Mouse (Mus musculus): ENCODE measurements around the gene Wnt5b. TPM values are rescaled to one million over a fixed set of nuclear protein-coding genes. Genes with fewer than 3 reads are reported as not detected.
A peak's percentile ranks its signal among the peaks of the same experiment; 100 is the strongest.

Gene Wnt5b
- 11.4 and 14.1 TPM in 2 replicates for polyA plus RNA-seq (2015; fragmentation: Nextera tagmentation; extraction: Ambion mirVana)

DNA sequence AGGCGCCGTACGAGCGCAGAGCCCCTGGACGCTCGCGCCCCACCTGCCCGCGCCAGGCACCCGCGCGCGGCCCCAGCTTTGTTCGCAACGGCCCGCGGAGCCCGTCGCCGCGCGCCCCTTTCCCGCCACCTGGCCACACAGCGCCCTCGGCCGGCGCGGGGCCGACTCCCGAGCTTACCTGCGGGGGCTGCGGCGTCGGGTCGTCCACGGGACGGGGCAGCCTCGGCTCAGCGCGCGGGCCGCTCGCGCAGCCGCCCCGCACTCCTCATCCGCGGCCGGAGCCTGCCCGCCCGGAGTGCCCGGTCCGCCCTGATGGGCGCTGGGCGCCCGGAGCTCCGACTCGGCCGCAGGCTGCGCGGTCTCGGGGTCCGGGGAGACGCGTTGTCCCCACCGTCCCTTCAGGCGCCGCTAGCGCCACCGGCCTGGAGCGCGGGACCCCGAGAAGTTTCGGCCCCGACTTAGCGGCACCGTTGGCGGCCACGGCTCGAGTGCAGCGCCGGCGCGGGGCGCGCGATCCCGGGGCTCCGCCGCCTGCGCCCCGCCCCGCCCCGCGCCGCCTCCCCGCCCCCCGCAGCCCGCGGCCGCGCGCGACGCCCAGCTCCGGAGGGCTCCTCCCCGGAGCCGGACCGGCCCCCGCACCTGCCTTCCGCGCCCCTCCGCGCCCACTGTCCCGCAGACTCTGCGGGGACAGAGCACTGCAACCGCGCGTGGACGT, at the start of gene Wnt5b:
Wnt5b (minus strand) TSS at position 545 of the 715 bp plus-strand sequence.
- H3K27ac ChIP-seq, result no peak within 1 kb of the TSS
- WGBS, result under 1% methylated on average over 107 of the region's 120 CpGs

DNA sequence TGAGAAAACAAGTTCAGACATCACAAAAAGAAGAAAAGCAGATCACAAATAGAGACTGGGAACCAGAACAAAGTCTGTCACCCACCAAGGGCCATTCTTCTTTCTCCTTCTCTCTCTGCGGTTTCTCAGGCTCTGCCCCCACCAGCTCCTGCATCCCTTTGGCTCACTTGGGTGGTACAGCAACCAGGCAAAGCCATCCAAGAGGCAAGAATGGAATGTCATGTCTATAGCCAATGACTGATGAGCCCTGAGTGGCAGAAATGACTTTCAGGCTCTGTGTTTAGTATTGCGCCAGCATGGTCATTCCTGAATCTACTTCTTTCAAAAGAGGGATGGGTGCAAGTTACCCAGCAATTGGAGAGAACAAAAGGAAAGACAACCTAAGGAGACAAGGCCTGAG, 46.7 kb upstream of the Wnt5b start:
- H3K36me3 ChIP-seq, result peaks cover 9% of the 10 kb centered on the region; the same call in 1 of the 2 replicates
- no peak overlapping the region for H3K9ac ChIP-seq
- no peak overlapping the region for H3K4me3 ChIP-seq
- H3K4me1 ChIP-seq, result no peaks in the 10 kb centered on the region
- WGBS, result 81% methylated on average over 2 of the region's 2 CpGs
- H3K27ac ChIP-seq, result no peak overlapping the region
- H3K9me3 ChIP-seq, result no peaks in the 10 kb centered on the region
- no peak for ATAC-seq (ENCODE audit: insufficient number of reproducible peaks, low FRiP score, low TSS enrichment, low read depth)
- H3K4me2 ChIP-seq, result no peak overlapping the region
- H3K27me3 ChIP-seq, result no peaks in the 10 kb centered on the region

More for the DNA sequence above, at the start of gene Wnt5b:
- H3K9ac ChIP-seq, result peak within 1 kb of the TSS; percentile 70
- H3K27me3 ChIP-seq, result peaks cover 7% of the 10 kb centered on the region
- no peaks in the 10 kb centered on the region for H3K36me3 ChIP-seq
- peaks cover 17% of the 10 kb centered on the region for H3K4me1 ChIP-seq
- peak; percentile 60; the same call in 1 of the 2 replicates for ATAC-seq (ENCODE audit: insufficient number of reproducible peaks, low FRiP score, low TSS enrichment, low read depth)
- H3K4me2 ChIP-seq, result peak within 1 kb of the TSS; percentile 94
- no peaks in the 10 kb centered on the region for H3K9me3 ChIP-seq
- peak within 1 kb of the TSS; percentile 74 for H3K4me3 ChIP-seq

DNA sequence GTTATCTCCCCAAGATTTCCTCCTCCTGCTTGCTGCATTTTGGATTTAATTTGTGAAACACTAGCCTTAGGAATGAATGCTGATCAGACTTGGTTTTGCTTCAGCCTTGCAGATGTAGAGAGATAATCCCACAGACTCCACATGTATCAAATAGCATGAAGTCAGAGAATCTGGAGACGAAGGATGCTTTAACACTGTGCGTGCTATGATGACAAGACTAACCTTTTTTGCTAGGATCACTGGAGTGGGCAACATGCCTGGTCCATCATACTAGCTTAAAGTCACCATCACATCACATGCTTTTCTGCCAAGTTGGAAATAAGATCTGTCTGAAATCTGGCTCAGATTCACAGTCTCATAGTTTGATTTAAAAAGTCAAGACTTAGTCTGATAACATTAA, 43.8 kb upstream of the Wnt5b start:
- WGBS, result 74% methylated on average over 2 of the region's 2 CpGs
- no peak for ATAC-seq (ENCODE audit: insufficient number of reproducible peaks, low FRiP score, low TSS enrichment, low read depth)
- H3K36me3 ChIP-seq, result no peaks in the 10 kb centered on the region

DNA sequence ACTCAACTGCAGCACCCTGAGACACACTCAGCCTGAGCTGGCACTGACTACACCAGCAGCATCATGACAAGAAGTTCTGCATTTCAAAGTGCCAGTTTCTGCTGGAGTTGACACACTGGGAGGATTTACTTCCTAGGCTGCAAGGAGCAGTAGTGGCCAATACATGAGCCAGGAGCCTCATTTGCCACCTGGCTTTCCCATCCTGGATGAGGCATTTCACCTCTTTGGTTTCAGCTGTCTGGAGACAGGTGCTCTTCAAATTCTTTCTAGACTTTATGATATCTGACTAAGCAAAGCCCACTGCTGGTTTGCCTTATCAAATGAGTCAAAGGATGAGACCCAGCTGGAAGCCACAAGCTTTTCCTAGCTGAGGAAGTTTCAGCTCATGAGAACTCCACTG, 43.3 kb upstream of the Wnt5b start:
- no peaks in the 10 kb centered on the region for H3K4me1 ChIP-seq
- no peaks in the 10 kb centered on the region for H3K36me3 ChIP-seq
- no peaks in the 10 kb centered on the region for H3K27me3 ChIP-seq
- H3K4me2 ChIP-seq, result no peak overlapping the region
- no peak overlapping the region for H3K27ac ChIP-seq
- no peak overlapping the region for H3K4me3 ChIP-seq
- H3K9me3 ChIP-seq, result no peaks in the 10 kb centered on the region
- H3K9ac ChIP-seq, result no peak overlapping the region
- no peak for ATAC-seq (ENCODE audit: insufficient number of reproducible peaks, low FRiP score, low TSS enrichment, low read depth)

More for the DNA sequence above, 43.8 kb upstream of the Wnt5b start:
- no peak overlapping the region for H3K9ac ChIP-seq
- no peak overlapping the region for H3K4me2 ChIP-seq
- H3K4me1 ChIP-seq, result no peaks in the 10 kb centered on the region
- no peaks in the 10 kb centered on the region for H3K9me3 ChIP-seq
- H3K27ac ChIP-seq, result no peak overlapping the region
- no peaks in the 10 kb centered on the region for H3K27me3 ChIP-seq
- no peak overlapping the region for H3K4me3 ChIP-seq

DNA sequence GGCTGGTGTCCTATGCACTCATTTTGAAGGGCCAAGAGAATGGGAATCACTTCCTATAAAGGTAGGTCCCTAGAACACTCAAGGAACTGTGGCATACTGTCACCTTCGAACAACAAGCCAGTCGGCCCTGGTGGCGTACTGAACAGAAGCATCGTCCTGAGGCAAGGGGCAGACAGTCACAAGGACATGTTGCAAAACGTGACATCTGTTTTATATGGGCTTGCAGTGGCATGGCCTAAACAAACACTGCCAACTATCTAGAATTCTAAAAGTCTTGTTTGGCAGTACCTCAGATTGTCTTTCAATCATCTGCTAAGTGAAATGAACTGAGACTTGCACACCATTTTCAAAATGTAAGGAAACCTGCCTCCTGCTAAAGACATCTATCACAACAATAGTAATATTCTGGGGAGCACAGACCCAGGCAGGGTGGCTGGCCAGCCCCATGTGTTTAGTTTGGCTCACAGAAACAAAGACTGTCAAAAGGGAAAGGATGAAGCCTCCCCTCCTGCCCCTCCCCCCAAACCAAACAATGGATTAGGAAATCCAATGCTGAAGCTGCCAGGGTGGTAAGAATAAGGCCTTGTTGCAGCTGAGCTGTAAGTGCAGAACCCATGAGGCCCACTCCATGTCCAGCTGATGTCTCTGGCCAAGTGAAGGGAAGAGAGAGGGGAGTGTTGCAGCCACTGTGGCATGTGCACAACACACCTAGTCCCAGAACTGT, 41.7 kb upstream of the Wnt5b start:
- Histone ChIP-seq H3K4me3 (no peak overlapping the region), H3K4me1 (no peaks in the 10 kb centered on the region), H3K27me3 (no peaks in the 10 kb centered on the region), H3K9ac (no peak overlapping the region), H3K9me3 (no peaks in the 10 kb centered on the region), H3K36me3 (no peaks in the 10 kb centered on the region), H3K4me2 (no peak overlapping the region), H3K27ac (no peak overlapping the region)
- 69% methylated on average over 5 of the region's 5 CpGs for WGBS
- no peak for ATAC-seq (ENCODE audit: insufficient number of reproducible peaks, low FRiP score, low TSS enrichment, low read depth)

DNA sequence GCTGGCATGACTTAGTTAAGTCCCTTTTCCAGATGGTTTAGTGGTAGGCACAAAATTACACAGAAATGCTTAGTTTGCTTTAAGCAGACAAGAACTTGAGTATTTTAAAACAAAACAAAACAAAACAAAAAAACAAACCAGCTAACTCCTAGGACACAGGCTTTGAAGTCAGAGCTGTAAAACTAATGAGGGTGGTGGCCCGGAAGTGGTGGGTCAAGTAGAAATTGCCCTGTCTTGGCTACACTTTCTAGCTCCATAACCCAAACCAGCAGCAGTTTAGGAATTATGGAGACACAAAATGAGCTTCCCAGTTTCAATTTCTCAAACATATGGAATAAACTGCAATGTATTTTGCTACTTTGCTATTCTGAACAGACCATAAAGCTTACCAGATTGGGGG, 39.9 kb upstream of the Wnt5b start:
- H3K9me3 ChIP-seq, result no peaks in the 10 kb centered on the region
- no peak overlapping the region for H3K9ac ChIP-seq
- no peaks in the 10 kb centered on the region for H3K27me3 ChIP-seq
- no peaks in the 10 kb centered on the region for H3K4me1 ChIP-seq
- ATAC-seq (ENCODE audit: insufficient number of reproducible peaks, low FRiP score, low TSS enrichment, low read depth), result no peak
- no peaks in the 10 kb centered on the region for H3K36me3 ChIP-seq
- no peak overlapping the region for H3K4me3 ChIP-seq
- no peak overlapping the region for H3K4me2 ChIP-seq
- 21% methylated on average over 1 of the region's 1 CpGs for WGBS
- H3K27ac ChIP-seq, result no peak overlapping the region

DNA sequence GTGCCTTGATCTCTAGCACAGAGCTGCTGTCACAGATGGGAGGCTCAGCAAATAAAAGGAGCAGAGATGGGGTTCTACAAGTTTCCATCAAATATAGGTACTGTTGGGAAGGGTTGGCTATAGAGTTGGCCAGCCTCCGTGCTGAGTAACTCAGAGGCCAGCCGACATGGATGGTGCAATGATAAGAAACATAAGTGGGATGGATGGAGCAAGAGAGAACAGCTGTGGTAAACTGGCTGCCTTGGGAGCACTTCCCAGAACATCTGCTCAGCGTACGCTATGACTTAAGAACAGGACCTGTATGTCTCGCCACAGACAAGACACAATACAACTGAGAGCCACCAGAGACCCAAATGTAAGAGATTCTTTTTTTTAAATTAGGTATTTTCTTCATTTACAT, 39.0 kb upstream of the Wnt5b start:
- H3K27me3 ChIP-seq, result no peaks in the 10 kb centered on the region
- H3K9ac ChIP-seq, result no peak overlapping the region
- 70% methylated on average over 5 of the region's 5 CpGs for WGBS
- no peaks in the 10 kb centered on the region for H3K36me3 ChIP-seq
- no peak for ATAC-seq (ENCODE audit: insufficient number of reproducible peaks, low FRiP score, low TSS enrichment, low read depth)
- H3K4me3 ChIP-seq, result no peak overlapping the region
- H3K9me3 ChIP-seq, result no peaks in the 10 kb centered on the region
- H3K27ac ChIP-seq, result no peak overlapping the region
- H3K4me1 ChIP-seq, result peaks cover 4% of the 10 kb centered on the region; the same call in 1 of the 2 replicates
- no peak overlapping the region for H3K4me2 ChIP-seq

DNA sequence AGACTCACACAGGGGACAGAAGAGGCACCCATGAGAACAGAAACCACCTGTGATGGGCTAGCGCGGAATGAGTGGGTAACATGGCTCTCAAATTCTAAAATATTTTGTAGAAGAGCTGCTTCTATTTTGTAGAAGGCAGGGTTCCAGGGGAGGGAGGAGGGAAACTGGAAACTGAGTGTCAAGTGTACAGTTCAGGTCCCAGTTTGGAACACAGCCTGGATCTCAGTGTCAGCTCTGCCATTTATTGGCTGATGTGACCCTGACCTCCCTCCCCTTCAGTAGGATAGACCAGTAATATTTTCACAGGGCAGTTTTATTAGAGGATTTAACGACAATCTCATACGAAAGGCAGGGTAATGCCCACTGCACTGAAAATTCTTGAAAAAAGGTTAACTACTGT, 32.6 kb upstream of the Wnt5b start:
- Histone ChIP-seq H3K4me2 (no peak overlapping the region), H3K4me3 (no peak overlapping the region), H3K27ac (no peak overlapping the region), H3K36me3 (peaks cover 34% of the 10 kb centered on the region), H3K27me3 (no peaks in the 10 kb centered on the region), H3K4me1 (peaks cover 4% of the 10 kb centered on the region), H3K9ac (no peak overlapping the region), H3K9me3 (no peaks in the 10 kb centered on the region)
- no peak for ATAC-seq (ENCODE audit: insufficient number of reproducible peaks, low FRiP score, low TSS enrichment, low read depth)
- WGBS, result 66% methylated on average over 4 of the region's 4 CpGs

DNA sequence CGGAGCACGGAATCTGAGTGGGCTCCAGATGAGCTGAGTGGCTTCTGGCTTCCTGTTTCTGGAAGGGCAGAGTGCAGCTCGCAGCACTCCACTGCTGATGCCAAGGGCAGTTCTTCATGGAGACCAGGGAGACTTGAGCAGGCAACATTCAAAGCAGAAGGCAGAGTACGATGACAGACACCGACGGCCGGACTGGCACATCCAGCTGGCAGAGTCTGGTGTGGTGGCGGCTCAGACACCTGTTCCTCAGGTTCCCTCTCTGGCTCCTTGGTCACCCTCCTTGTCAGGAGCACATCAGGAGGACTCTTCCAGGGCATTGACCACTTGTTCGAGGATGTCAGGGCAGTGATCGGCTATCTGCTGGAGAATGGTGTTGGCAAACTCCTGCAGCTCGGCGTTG, 31.2 kb upstream of the Wnt5b start:
- ATAC-seq (ENCODE audit: insufficient number of reproducible peaks, low FRiP score, low TSS enrichment, low read depth), result no peak
- Histone ChIP-seq H3K4me2 (no peak overlapping the region), H3K9ac (no peak overlapping the region), H3K4me3 (no peak overlapping the region), H3K4me1 (peaks cover 4% of the 10 kb centered on the region), H3K27ac (no peak overlapping the region), H3K9me3 (no peaks in the 10 kb centered on the region), H3K27me3 (no peaks in the 10 kb centered on the region), H3K36me3 (peaks cover 34% of the 10 kb centered on the region)
- WGBS, result 93% methylated on average over 12 of the region's 12 CpGs

DNA sequence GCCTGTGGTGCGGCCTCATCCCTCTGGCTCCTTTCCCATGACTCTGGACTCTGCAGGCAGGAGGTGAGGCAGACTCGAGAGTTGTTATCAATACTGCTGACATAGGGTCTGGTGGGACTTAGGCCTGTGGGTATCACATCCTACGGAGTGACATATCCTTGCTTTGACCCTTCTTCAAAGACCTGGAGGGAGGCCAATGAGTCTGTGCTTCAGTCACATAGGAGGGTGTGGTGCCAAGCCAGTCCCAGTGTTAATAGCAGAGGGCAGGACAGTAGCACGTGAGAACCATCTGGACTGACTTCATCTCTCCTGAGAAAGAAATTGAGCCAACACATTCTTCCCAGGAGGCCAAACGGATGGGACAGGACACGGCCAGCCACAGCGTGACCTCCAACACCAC, 28.1 kb upstream of the Wnt5b start:
- Histone ChIP-seq H3K4me3 (no peak overlapping the region), H3K4me1 (no peaks in the 10 kb centered on the region; the same call in 1 of the 2 replicates), H3K36me3 (peaks cover 38% of the 10 kb centered on the region), H3K9ac (no peak overlapping the region), H3K27ac (no peak overlapping the region), H3K27me3 (no peaks in the 10 kb centered on the region), H3K9me3 (no peaks in the 10 kb centered on the region), H3K4me2 (no peak overlapping the region)
- WGBS, result 66% methylated on average over 7 of the region's 7 CpGs
- no peak for ATAC-seq (ENCODE audit: insufficient number of reproducible peaks, low FRiP score, low TSS enrichment, low read depth)

DNA sequence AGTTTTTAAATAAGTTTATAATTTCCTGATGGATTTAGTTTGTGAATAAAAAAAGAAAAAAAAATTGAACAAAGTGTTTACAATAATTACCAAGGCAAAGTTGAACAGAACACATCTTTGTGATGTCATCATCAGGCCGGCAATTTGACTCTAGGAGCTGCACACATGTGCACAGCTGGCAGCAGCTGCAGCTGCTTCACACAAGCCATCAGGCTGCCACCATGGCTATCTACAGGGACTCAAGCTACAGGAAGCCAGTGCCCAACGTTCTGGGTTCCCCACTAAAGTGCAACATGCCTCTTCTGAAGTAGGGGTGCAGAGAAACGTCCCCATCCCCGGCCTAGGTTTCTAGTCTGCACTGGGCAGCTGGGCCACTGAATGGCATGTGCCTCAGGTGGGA, 26.6 kb upstream of the Wnt5b start:
- H3K9ac ChIP-seq, result no peak overlapping the region
- H3K4me1 ChIP-seq, result peaks cover 8% of the 10 kb centered on the region
- H3K36me3 ChIP-seq, result peaks cover 38% of the 10 kb centered on the region
- no peak overlapping the region for H3K4me3 ChIP-seq
- H3K27ac ChIP-seq, result no peak overlapping the region
- no peak overlapping the region for H3K4me2 ChIP-seq
- 72% methylated on average over 4 of the region's 4 CpGs for WGBS
- no peaks in the 10 kb centered on the region for H3K27me3 ChIP-seq
- ATAC-seq (ENCODE audit: insufficient number of reproducible peaks, low FRiP score, low TSS enrichment, low read depth), result no peak
- H3K9me3 ChIP-seq, result no peaks in the 10 kb centered on the region

DNA sequence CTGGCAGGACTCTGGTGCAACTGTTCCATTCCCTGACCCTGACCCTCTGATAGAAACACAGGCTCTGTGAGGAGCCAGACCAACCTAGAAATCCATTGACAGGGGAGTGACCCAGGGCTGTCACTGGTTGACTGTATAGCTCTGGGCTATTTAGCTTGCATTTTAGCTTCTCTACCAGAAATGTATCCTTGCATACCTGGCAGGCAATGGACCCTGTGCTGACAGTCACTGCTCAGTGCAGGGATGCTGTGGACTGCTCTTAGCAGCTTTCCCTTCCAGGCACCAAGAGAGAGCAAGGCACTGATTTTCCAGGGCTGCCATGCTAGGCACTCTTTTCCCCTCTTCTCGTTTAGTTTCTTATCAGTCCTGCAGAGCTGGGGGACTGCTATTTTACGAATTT, 24.2 kb upstream of the Wnt5b start:
- ATAC-seq (ENCODE audit: insufficient number of reproducible peaks, low FRiP score, low TSS enrichment, low read depth), result no peak
- Histone ChIP-seq H3K4me2 (no peak overlapping the region), H3K36me3 (peaks cover 18% of the 10 kb centered on the region), H3K4me3 (no peak overlapping the region), H3K9ac (no peak overlapping the region), H3K4me1 (peaks cover 20% of the 10 kb centered on the region), H3K9me3 (no peaks in the 10 kb centered on the region), H3K27ac (no peak overlapping the region), H3K27me3 (no peaks in the 10 kb centered on the region)
- 75% methylated on average over 2 of the region's 2 CpGs for WGBS

Measured in limb, embryonic 15.5 days (tissue).